Mouse (Mus musculus) layer of hippocampus, adult 9-11 months (tissue): ENCODE data around the gene Eef1akmt2.

Source experiments
- DNase-seq: peaks from one replicate; pipeline ENCODE4 v3.0.0; 2022

Gene Eef1akmt2

GRCm38 (mm10) chr7:132859042-132859958, 6.8 kb upstream of the Eef1akmt2 start, which contains the start of gene Abraxas2:
Abraxas2 (plus strand) TSS chr7:132859225.
- peak; percentile 87 for DNase-seq

GRCm38 (mm10) chr7:132858043-132858608, 5.7 kb upstream of the Eef1akmt2 start:
- DNase-seq: no peak

GRCm38 (mm10) chr7:132856083-132856482, 3.6 kb upstream of the Eef1akmt2 start:
- DNase-seq: no peak

GRCm38 (mm10) chr7:132853946-132854345, 1.5 kb upstream of the Eef1akmt2 start:
- peak; percentile 27 for DNase-seq

GRCm38 (mm10) chr7:132853361-132853760, 888 bp upstream of the Eef1akmt2 start:
- DNase-seq: no peak

GRCm38 (mm10) chr7:132843152-132843551, 9.3 kb downstream of the Eef1akmt2 start:
- no peak for DNase-seq

- DNase-seq: no peak
These were observed 10.0 kb downstream of the Eef1akmt2 start for GRCm38 (mm10) chr7:132842455-132842854.

- DNase-seq: no peak
These were observed 11.2 kb downstream of the Eef1akmt2 start for GRCm38 (mm10) chr7:132841287-132841686.

- DNase-seq: no peak
These were observed 21.5 kb downstream of the Eef1akmt2 start for GRCm38 (mm10) chr7:132830955-132831354.

- DNase-seq: no peak
These were observed 28.0 kb downstream of the Eef1akmt2 start for GRCm38 (mm10) chr7:132824346-132825022.

GRCm38 (mm10) chr7:132823832-132824231, 28.6 kb downstream of the Eef1akmt2 start:
- DNase-seq: no peak

- DNase-seq: no peak
These were observed 31.8 kb downstream of the Eef1akmt2 start for GRCm38 (mm10) chr7:132820692-132821091.

- DNase-seq: no peak
These were observed 35.4 kb downstream of the Eef1akmt2 start for GRCm38 (mm10) chr7:132817056-132817455.

GRCm38 (mm10) chr7:132816528-132816927, 35.9 kb downstream of the Eef1akmt2 start:
- DNase-seq: no peak

- DNase-seq: no peak
These were observed 37.4 kb downstream of the Eef1akmt2 start for GRCm38 (mm10) chr7:132815081-132815480.

- no peak for DNase-seq
These were observed 38.4 kb downstream of the Eef1akmt2 start for GRCm38 (mm10) chr7:132814089-132814450.

GRCm38 (mm10) chr7:132813416-132814088, 38.9 kb downstream of the Eef1akmt2 start, which contains the start of gene Fam53b:
Fam53b (minus strand) TSS chr7:132813886.
- DNase-seq: peak; percentile 67

- no peak for DNase-seq
These were observed 39.7 kb downstream of the Eef1akmt2 start for GRCm38 (mm10) chr7:132812619-132813415.

- DNase-seq: no peak
These were observed 40.5 kb downstream of the Eef1akmt2 start for GRCm38 (mm10) chr7:132811716-132812618.

GRCm38 (mm10) chr7:132810879-132811278, 41.6 kb downstream of the Eef1akmt2 start:
- peak; percentile 87 for DNase-seq

- peak; percentile 84 for DNase-seq
These were observed 42.1 kb downstream of the Eef1akmt2 start for GRCm38 (mm10) chr7:132810368-132810767.
